Mouse (Mus musculus): ENCODE data around the gene Taf3.

GRCm38 (mm10) chr2:9874467-9875219 is 173.8 kb downstream of the Taf3 start:
- TF ChIP-seq POLR2A (IDR thresholded peaks at IDR 0.05; ENCODE audit: control insufficient read depth in 1 of 2, insufficient read depth in 1 of 2, low read depth in 1 of 2, low read length in 2 of 2, poor library complexity in 1 of 2), result no peak
- no peak for TF ChIP-seq CTCF (IDR thresholded peaks at IDR 0.05 in 2 of 3, conservative IDR thresholded peaks at IDR 0.05 in 1 of 3; ENCODE audit: control insufficient read depth in 1 of 3, insufficient read depth in 1 of 3, low read depth in 2 of 3, low read length in 3 of 3, poor library complexity in 1 of 3, severe bottlenecking in 1 of 3)
- TF ChIP-seq RCOR1 (IDR thresholded peaks at IDR 0.05; ENCODE audit: low read depth, low read length), result no peak
- TF ChIP-seq ZMIZ1 (IDR thresholded peaks at IDR 0.05; ENCODE audit: low read depth, low read length), result no peak
- TF ChIP-seq EP300 (IDR thresholded peaks at IDR 0.05; ENCODE audit: low read depth in 1 of 2, low read length in 2 of 2), result no peak
- no peak for TF ChIP-seq RAD21 (IDR thresholded peaks at IDR 0.05; ENCODE audit: low read depth, low read length)
- no peak for TF ChIP-seq MYC (IDR thresholded peaks at IDR 0.05; ENCODE audit: low read depth, low read length)

All from MEL (cell line).